Mouse (Mus musculus) splenic B cell, adult 2 months (primary cell): Measurements from ENCODE around the gene Large1.
"Not testable (repeated sequence)": the region's sequence is repeated elsewhere in the genome, so short reads cannot be mapped to it uniquely, and the experiment has no call there.

ENCODE experiments used
- DNase-seq: peaks from one replicate; pipeline ENCODE4 v3.0.0-alpha.2; 2011; ENCODE audit warnings: low read depth, low spot score
- H3K27me3 ChIP-seq: 2 replicates; pipeline ENCODE4 v1.6.1; 2012; ENCODE audit warnings: mild to moderate bottlenecking, low read length, moderate library complexity, mixed read lengths; ENCODE audit not compliant: control insufficient read depth, poor library complexity, insufficient read depth, severe bottlenecking
- H3K36me3 ChIP-seq: 2 replicates; pipeline ENCODE4 v1.6.1; 2012; ENCODE audit warnings: mild to moderate bottlenecking, low read length, moderate library complexity, mixed read lengths; ENCODE audit not compliant: control insufficient read depth, poor library complexity, insufficient read depth, severe bottlenecking

Large1 gene

GRCm38 (mm10) chr8:73319500-73319899 lies 33.8 kb downstream of the Large1 start:
- not testable (repeated sequence) for DNase-seq, H3K36me3 ChIP-seq, H3K27me3 ChIP-seq

- Histone ChIP-seq H3K27me3 (no peaks in the 10 kb centered on the region), H3K36me3 (no peaks in the 10 kb centered on the region)
- no peak for DNase-seq
Measured at GRCm38 (mm10) chr8:73313911-73314310, 39.4 kb downstream of the Large1 start.

- Histone ChIP-seq H3K36me3 (no peaks in the 10 kb centered on the region), H3K27me3 (no peaks in the 10 kb centered on the region)
- no peak for DNase-seq
Measured at GRCm38 (mm10) chr8:73312714-73313607, 40.4 kb downstream of the Large1 start.

- Histone ChIP-seq H3K27me3 (no peaks in the 10 kb centered on the region), H3K36me3 (no peaks in the 10 kb centered on the region)
- no peak for DNase-seq
Measured at GRCm38 (mm10) chr8:73310471-73310870, 42.9 kb downstream of the Large1 start.

- no peak for DNase-seq
- no peaks in the 10 kb centered on the region for H3K27me3 ChIP-seq
- H3K36me3 ChIP-seq = no peaks in the 10 kb centered on the region
Measured at GRCm38 (mm10) chr8:73310036-73310435, 43.3 kb downstream of the Large1 start.

- DNase-seq = no peak
- Histone ChIP-seq H3K36me3 (no peaks in the 10 kb centered on the region), H3K27me3 (no peaks in the 10 kb centered on the region)
Measured at GRCm38 (mm10) chr8:73303907-73304306, 49.4 kb downstream of the Large1 start.

GRCm38 (mm10) chr8:73302947-73303346 lies 50.4 kb downstream of the Large1 start:
- no peak for DNase-seq
- Histone ChIP-seq H3K27me3 (no peaks in the 10 kb centered on the region), H3K36me3 (no peaks in the 10 kb centered on the region)

- no peak for DNase-seq
- Histone ChIP-seq H3K36me3 (no peaks in the 10 kb centered on the region), H3K27me3 (no peaks in the 10 kb centered on the region)
Measured at GRCm38 (mm10) chr8:73295531-73295930, 57.8 kb downstream of the Large1 start.

GRCm38 (mm10) chr8:73293655-73294054 lies 59.7 kb downstream of the Large1 start:
- Histone ChIP-seq H3K27me3 (no peaks in the 10 kb centered on the region), H3K36me3 (no peaks in the 10 kb centered on the region)
- DNase-seq = no peak

- Histone ChIP-seq H3K27me3 (no peaks in the 10 kb centered on the region), H3K36me3 (no peaks in the 10 kb centered on the region)
- DNase-seq = no peak
Measured at GRCm38 (mm10) chr8:73291630-73292029, 61.7 kb downstream of the Large1 start.

GRCm38 (mm10) chr8:73290636-73291035 lies 62.7 kb downstream of the Large1 start:
- H3K27me3 ChIP-seq = no peaks in the 10 kb centered on the region
- no peaks in the 10 kb centered on the region for H3K36me3 ChIP-seq
- no peak for DNase-seq

- Histone ChIP-seq H3K36me3 (no peaks in the 10 kb centered on the region), H3K27me3 (no peaks in the 10 kb centered on the region)
- DNase-seq = no peak
Measured at GRCm38 (mm10) chr8:73289831-73290230, 63.5 kb downstream of the Large1 start.

- no peak for DNase-seq
- Histone ChIP-seq H3K27me3 (no peaks in the 10 kb centered on the region), H3K36me3 (no peaks in the 10 kb centered on the region)
Measured at GRCm38 (mm10) chr8:73281996-73282395, 71.3 kb downstream of the Large1 start.

- Histone ChIP-seq H3K27me3 (no peaks in the 10 kb centered on the region), H3K36me3 (no peaks in the 10 kb centered on the region)
- no peak for DNase-seq
Measured at GRCm38 (mm10) chr8:73276015-73276414, 77.3 kb downstream of the Large1 start.

GRCm38 (mm10) chr8:73275445-73275844 lies 77.9 kb downstream of the Large1 start:
- H3K27me3 ChIP-seq, DNase-seq, H3K36me3 ChIP-seq: not testable (repeated sequence)

- Histone ChIP-seq H3K36me3 (no peaks in the 10 kb centered on the region), H3K27me3 (no peaks in the 10 kb centered on the region)
- no peak for DNase-seq
Measured at GRCm38 (mm10) chr8:73273150-73273549, 80.2 kb downstream of the Large1 start.
